Mouse (Mus musculus): ENCODE measurements around the gene Defb30. TPM values are rescaled to one million over a fixed set of nuclear protein-coding genes. Genes with fewer than 3 reads are reported as not detected.
A peak's percentile ranks its signal among the peaks of the same experiment; 100 is the strongest.

Gene Defb30
- polyA plus RNA-seq (2015; fragmentation: Nextera tagmentation; extraction: Ambion mirVana) = not detected in 2 replicates

GRCm38 (mm10) chr14:63049910-63050370, at the start of gene Defb30:
Gene Defb30 (minus strand): TSS chr14:63049960.
- no peaks in the 10 kb centered on the region for H3K9me3 ChIP-seq (replicated peaks)
- no peak for ATAC-seq (replicated peaks; ENCODE audit: low FRiP score)
- H3K27me3 ChIP-seq = no peaks in the 10 kb centered on the region
- no peak within 1 kb of the TSS for H3K4me3 ChIP-seq (replicated peaks)
- H3K4me1 ChIP-seq = peaks cover 4% of the 10 kb centered on the region; the same call in 1 of the 2 replicates
- H3K9ac ChIP-seq = no peak within 1 kb of the TSS
- whole genome bisulfite sequencing = 75% methylated on average over 10 of the region's 14 CpGs
- no peak within 1 kb of the TSS for H3K27ac ChIP-seq
- no peak within 1 kb of the TSS for H3K4me2 ChIP-seq
- no peaks in the 10 kb centered on the region for H3K36me3 ChIP-seq

GRCm38 (mm10) chr14:63067708-63068107, 17.9 kb upstream of the Defb30 start:
- Histone ChIP-seq H3K27ac (no peak overlapping the region), H3K4me2 (no peak overlapping the region), H3K4me1 (0 out of 2 replicates have a peak, but pooled peaks cover 2% of the 10 kb centered on the region), H3K9me3 (replicated peaks) (no peaks in the 10 kb centered on the region), H3K4me3 (replicated peaks) (no peak overlapping the region), H3K9ac (no peak overlapping the region), H3K27me3 (peaks cover 19% of the 10 kb centered on the region; the same call in 1 of the 2 replicates), H3K36me3 (no peaks in the 10 kb centered on the region)
- WGBS = 59% methylated on average over 15 of the region's 15 CpGs
- no peak for ATAC-seq (replicated peaks; ENCODE audit: low FRiP score)

- H3K36me3 ChIP-seq = no peaks in the 10 kb centered on the region
- 33% methylated on average over 16 of the region's 16 CpGs for WGBS
- H3K9me3 ChIP-seq (replicated peaks) = no peaks in the 10 kb centered on the region
- H3K4me3 ChIP-seq (replicated peaks) = no peak overlapping the region
- 0 out of 2 replicates have a peak, but pooled peaks cover 2% of the 10 kb centered on the region for H3K4me1 ChIP-seq
- ATAC-seq (replicated peaks; ENCODE audit: low FRiP score) = no peak
- H3K4me2 ChIP-seq = peak overlapping the region; percentile 31; the same call in 1 of the 2 replicates
- no peak overlapping the region for H3K9ac ChIP-seq
- H3K27me3 ChIP-seq = peaks cover 19% of the 10 kb centered on the region; the same call in 1 of the 2 replicates
- H3K27ac ChIP-seq = no peak overlapping the region
Observed at GRCm38 (mm10) chr14:63066630-63067310, 17.0 kb upstream of the Defb30 start.

- Histone ChIP-seq H3K27ac (no peak overlapping the region), H3K36me3 (no peaks in the 10 kb centered on the region), H3K27me3 (peaks cover 15% of the 10 kb centered on the region; the same call in 1 of the 2 replicates), H3K4me2 (no peak overlapping the region), H3K4me3 (replicated peaks) (no peak overlapping the region), H3K9me3 (replicated peaks) (no peaks in the 10 kb centered on the region), H3K4me1 (0 out of 2 replicates have a peak, but pooled peaks cover 2% of the 10 kb centered on the region), H3K9ac (no peak overlapping the region)
- ATAC-seq (replicated peaks; ENCODE audit: low FRiP score) = no peak
- WGBS = 79% methylated on average over 5 of the region's 5 CpGs
Observed at GRCm38 (mm10) chr14:63065391-63065790, 15.6 kb upstream of the Defb30 start.

GRCm38 (mm10) chr14:63062184-63062583, 12.4 kb upstream of the Defb30 start:
- Histone ChIP-seq H3K9ac (no peak overlapping the region), H3K4me3 (replicated peaks) (no peak overlapping the region), H3K27me3 (peaks cover 2% of the 10 kb centered on the region; the same call in 1 of the 2 replicates), H3K9me3 (replicated peaks) (no peaks in the 10 kb centered on the region), H3K27ac (no peak overlapping the region), H3K4me1 (0 out of 2 replicates have a peak, but pooled peaks cover 2% of the 10 kb centered on the region), H3K36me3 (no peaks in the 10 kb centered on the region), H3K4me2 (no peak overlapping the region)
- 88% methylated on average over 2 of the region's 2 CpGs for WGBS
- no peak; the same call in 1 of the 2 replicates for ATAC-seq (replicated peaks; ENCODE audit: low FRiP score)

GRCm38 (mm10) chr14:63060361-63060760, 10.6 kb upstream of the Defb30 start:
- WGBS = 77% methylated on average over 10 of the region's 10 CpGs

GRCm38 (mm10) chr14:63054729-63055128, 5.0 kb upstream of the Defb30 start:
- H3K4me2 ChIP-seq = no peak overlapping the region
- H3K9me3 ChIP-seq (replicated peaks) = no peaks in the 10 kb centered on the region
- H3K9ac ChIP-seq = no peak overlapping the region
- H3K36me3 ChIP-seq = no peaks in the 10 kb centered on the region
- ATAC-seq (replicated peaks; ENCODE audit: low FRiP score) = peak; percentile 82
- H3K27ac ChIP-seq = no peak overlapping the region
- no peak overlapping the region for H3K4me3 ChIP-seq (replicated peaks)
- WGBS = 31% methylated on average over 6 of the region's 6 CpGs
- peaks cover 4% of the 10 kb centered on the region; the same call in 1 of the 2 replicates for H3K4me1 ChIP-seq
- H3K27me3 ChIP-seq = no peaks in the 10 kb centered on the region

More at GRCm38 (mm10) chr14:63060361-63060760, 10.6 kb upstream of the Defb30 start:
- Histone ChIP-seq H3K9me3 (replicated peaks) (no peaks in the 10 kb centered on the region), H3K27ac (no peak overlapping the region), H3K4me2 (no peak overlapping the region), H3K4me1 (no peaks in the 10 kb centered on the region), H3K4me3 (replicated peaks) (no peak overlapping the region), H3K9ac (no peak overlapping the region), H3K36me3 (no peaks in the 10 kb centered on the region), H3K27me3 (peaks cover 2% of the 10 kb centered on the region; the same call in 1 of the 2 replicates)
- ATAC-seq (replicated peaks; ENCODE audit: low FRiP score) = no peak

GRCm38 (mm10) chr14:63050769-63051168, 1.0 kb upstream of the Defb30 start:
- no peak overlapping the region for H3K4me2 ChIP-seq
- no peak overlapping the region for H3K27ac ChIP-seq
- H3K9ac ChIP-seq = no peak overlapping the region
- 38% methylated on average over 5 of the region's 5 CpGs for WGBS
- H3K9me3 ChIP-seq (replicated peaks) = no peaks in the 10 kb centered on the region
- H3K4me1 ChIP-seq = peaks cover 4% of the 10 kb centered on the region; the same call in 1 of the 2 replicates
- no peak overlapping the region for H3K4me3 ChIP-seq (replicated peaks)
- no peak for ATAC-seq (replicated peaks; ENCODE audit: low FRiP score)
- no peaks in the 10 kb centered on the region for H3K27me3 ChIP-seq
- H3K36me3 ChIP-seq = no peaks in the 10 kb centered on the region

GRCm38 (mm10) chr14:63046691-63047090, 3.1 kb downstream of the Defb30 start, which contains the start of gene Defb42:
Gene Defb42 (plus strand): TSS chr14:63046991.
- no peak within 1 kb of the TSS for H3K4me3 ChIP-seq (replicated peaks)
- no peaks in the 10 kb centered on the region for H3K27me3 ChIP-seq
- 67% methylated on average over 3 of the region's 3 CpGs for WGBS
- no peak within 1 kb of the TSS for H3K9ac ChIP-seq
- ATAC-seq (replicated peaks; ENCODE audit: low FRiP score) = no peak
- H3K36me3 ChIP-seq = no peaks in the 10 kb centered on the region
- no peak within 1 kb of the TSS for H3K27ac ChIP-seq
- no peaks in the 10 kb centered on the region for H3K4me1 ChIP-seq
- H3K9me3 ChIP-seq (replicated peaks) = no peaks in the 10 kb centered on the region
- H3K4me2 ChIP-seq = no peak within 1 kb of the TSS

- ATAC-seq (replicated peaks; ENCODE audit: low FRiP score) = no peak
- Histone ChIP-seq H3K27ac (no peak overlapping the region), H3K4me1 (no peaks in the 10 kb centered on the region), H3K9ac (no peak overlapping the region), H3K36me3 (no peaks in the 10 kb centered on the region), H3K4me2 (no peak overlapping the region), H3K27me3 (no peaks in the 10 kb centered on the region), H3K4me3 (replicated peaks) (no peak overlapping the region), H3K9me3 (replicated peaks) (no peaks in the 10 kb centered on the region)
- WGBS = 58% methylated on average over 6 of the region's 6 CpGs
Observed at GRCm38 (mm10) chr14:63020524-63021156, 29.1 kb downstream of the Defb30 start.

- 82% methylated on average over 4 of the region's 4 CpGs for WGBS
- Histone ChIP-seq H3K4me3 (replicated peaks) (no peak overlapping the region), H3K4me1 (no peaks in the 10 kb centered on the region), H3K27me3 (no peaks in the 10 kb centered on the region), H3K9me3 (replicated peaks) (no peaks in the 10 kb centered on the region), H3K36me3 (no peaks in the 10 kb centered on the region), H3K9ac (no peak overlapping the region), H3K27ac (no peak overlapping the region), H3K4me2 (no peak overlapping the region)
- no peak for ATAC-seq (replicated peaks; ENCODE audit: low FRiP score)
Observed at GRCm38 (mm10) chr14:63014667-63015066, 35.1 kb downstream of the Defb30 start.

GRCm38 (mm10) chr14:63013082-63013481, 36.7 kb downstream of the Defb30 start:
- Histone ChIP-seq H3K4me1 (no peaks in the 10 kb centered on the region), H3K4me3 (replicated peaks) (no peak overlapping the region), H3K27ac (no peak overlapping the region), H3K9me3 (replicated peaks) (no peaks in the 10 kb centered on the region), H3K27me3 (no peaks in the 10 kb centered on the region), H3K36me3 (no peaks in the 10 kb centered on the region), H3K4me2 (no peak overlapping the region), H3K9ac (no peak overlapping the region)
- 74% methylated on average over 4 of the region's 4 CpGs for WGBS
- ATAC-seq (replicated peaks; ENCODE audit: low FRiP score) = no peak

Measured in kidney, embryonic 15.5 days (tissue).